Mouse (Mus musculus) lung, postnatal 0 days (tissue): ENCODE measurements at regions not wholly inside any gene's neighbourhood (a gene's known extent, or its start where the extent isn't known, plus 50 kb on each side); places are given as distances from the start of the nearest gene placed in this dataset.

Source experiments
- CTCF ChIP-seq: IDR thresholded peaks from 2 replicates; pipeline ENCODE4 v1.5.1; 2016; ENCODE audit warnings: antibody characterized with exemption, mild to moderate bottlenecking
- EP300 ChIP-seq: IDR thresholded peaks from 2 replicates; pipeline ENCODE4 v1.6.1; 2016; ENCODE audit warnings: antibody characterized with exemption, mild to moderate bottlenecking, control low read depth

GRCm38 (mm10) chr15:62290687-62291086 lies 1367.9 kb upstream of the A1bg start:
- no peak for TF ChIP-seq CTCF
- no peak for TF ChIP-seq EP300
